Mouse (Mus musculus) urinary bladder, postnatal 14 days (tissue): ENCODE measurements around the gene Gatad1.
"Not testable (repeated sequence)": the region's sequence is repeated elsewhere in the genome, so short reads cannot be mapped to it uniquely, and the experiment has no call there.

Experiments used
- DNase-seq: peaks from one replicate; pipeline ENCODE4 v3.0.0; 2021; ENCODE audit warnings: low spot score

The Gatad1 gene

GRCm38 (mm10) chr5:3633951-3634350 is 23.0 kb downstream of the Gatad1 start:
- no peak for DNase-seq

GRCm38 (mm10) chr5:3633315-3633714 is 23.7 kb downstream of the Gatad1 start:
- DNase-seq: no peak

GRCm38 (mm10) chr5:3632285-3632684 is 24.7 kb downstream of the Gatad1 start:
- DNase-seq: no peak

- DNase-seq: no peak
Measured at GRCm38 (mm10) chr5:3631512-3632271, 25.3 kb downstream of the Gatad1 start.

- DNase-seq: no peak
Measured at GRCm38 (mm10) chr5:3630055-3630454, 26.9 kb downstream of the Gatad1 start.

GRCm38 (mm10) chr5:3620486-3620885 is 36.5 kb downstream of the Gatad1 start:
- DNase-seq: no peak

- DNase-seq: not testable (repeated sequence)
Measured at GRCm38 (mm10) chr5:3611835-3612234, 45.1 kb downstream of the Gatad1 start.

- no peak for DNase-seq
Measured at GRCm38 (mm10) chr5:3609241-3609640, 47.7 kb downstream of the Gatad1 start.

- DNase-seq: no peak
Measured at GRCm38 (mm10) chr5:3607114-3607513, 49.9 kb downstream of the Gatad1 start.

GRCm38 (mm10) chr5:3600790-3601189 is 56.2 kb downstream of the Gatad1 start:
- no peak for DNase-seq

GRCm38 (mm10) chr5:3600298-3600697 is 56.7 kb downstream of the Gatad1 start:
- DNase-seq: no peak

- no peak for DNase-seq
Measured at GRCm38 (mm10) chr5:3598766-3599165, 58.2 kb downstream of the Gatad1 start.

GRCm38 (mm10) chr5:3597171-3597570 is 59.8 kb downstream of the Gatad1 start:
- no peak for DNase-seq

- peak; percentile 84 for DNase-seq
Measured at GRCm38 (mm10) chr5:3596399-3596766, 60.6 kb downstream of the Gatad1 start, which contains the start of gene Rbm48. Rbm48 (minus strand) TSS chr5:3596585.

- peak; percentile 94 for DNase-seq
Measured at GRCm38 (mm10) chr5:3595693-3596398, 61.1 kb downstream of the Gatad1 start, which contains the start of gene Pex1. Pex1 (plus strand) TSS chr5:3596066.
